Mouse (Mus musculus) MEL (cell line): ENCODE results near the gene Togaram2. TPM values are rescaled to one million over a fixed set of nuclear protein-coding genes. Genes with fewer than 3 reads are reported as not detected.

Experiments
- DNase-seq: peaks from one replicate; pipeline ENCODE4 v3.0.0; 2011; ENCODE audit warnings: low read depth, low spot score
- H3K27ac ChIP-seq: 2 replicates; pipeline ENCODE4 v1.5.1; 2012; ENCODE audit warnings: low read depth, mild to moderate bottlenecking, control low read depth, low read length, moderate library complexity; ENCODE audit not compliant: control insufficient read depth
- H3K27me3 ChIP-seq, 2 experiments: fragments of 150-350 bp in 1 of 2; sonication (generic) in 1 of 2; 2 replicates each; pipeline ENCODE4 v1.6.1; 2012; ENCODE audit warnings: low read length in 2 of 2, mild to moderate bottlenecking in 2 of 2, improper control_type of control experiment in 1 of 2, moderate library complexity in 1 of 2; ENCODE audit not compliant: insufficient read depth in 2 of 2, control insufficient read depth in 1 of 2
- H3K36me3 ChIP-seq, 2 experiments: 2 replicates each; pipeline ENCODE4 v1.6.1; 2012 to 2014; ENCODE audit warnings: low read length in 2 of 2, improper control_type of control experiment in 1 of 2, inconsistent platforms in 1 of 2, mild to moderate bottlenecking in 1 of 2; ENCODE audit not compliant: insufficient read depth in 2 of 2, control insufficient read depth in 1 of 2
- H3K4me1 ChIP-seq, 2 experiments: fragments of 150-350 bp in 1 of 2; sonication (generic) in 1 of 2; 2 replicates each; pipeline ENCODE4 v1.6.1; 2012; ENCODE audit warnings: low read length in 2 of 2, improper control_type of control experiment in 1 of 2, mild to moderate bottlenecking in 1 of 2; ENCODE audit not compliant: insufficient read depth in 2 of 2, control insufficient read depth in 1 of 2
- H3K4me3 ChIP-seq, 2 experiments: fragments of 150-350 bp in 1 of 2; sonication (generic) in 1 of 2; 2 replicates each; pipeline ENCODE4 v1.5.1; 2012; ENCODE audit warnings: low read depth in 2 of 2, low read length in 2 of 2, mild to moderate bottlenecking in 2 of 2, moderate library complexity in 2 of 2, control low read depth in 1 of 2, improper control_type of control experiment in 1 of 2; ENCODE audit not compliant: control insufficient read depth in 1 of 2, insufficient read depth in 1 of 2
- H3K79me2 ChIP-seq: 2 replicates; pipeline ENCODE4 v1.6.1; 2012; ENCODE audit warnings: mild to moderate bottlenecking, low read length, moderate library complexity; ENCODE audit not compliant: control insufficient read depth, poor library complexity, insufficient read depth
- H3K9ac ChIP-seq: 2 replicates; pipeline ENCODE4 v1.6.1; 2012; ENCODE audit warnings: low read depth, mild to moderate bottlenecking, control low read depth, low read length, moderate library complexity; ENCODE audit not compliant: control insufficient read depth, poor library complexity, severe bottlenecking
- H3K9me3 ChIP-seq: fragments of 150-350 bp; sonication (generic); replicated peaks from 2 replicates; pipeline ENCODE4 v1.6.1; 2012; ENCODE audit warnings: mild to moderate bottlenecking, low read length, improper control_type of control experiment, moderate library complexity; ENCODE audit not compliant: insufficient read depth
- CHD2 ChIP-seq: IDR thresholded peaks from 2 replicates; pipeline ENCODE4 v1.6.1; 2011; ENCODE audit warnings: low read length, improper control_type of control experiment
- CTCF ChIP-seq, 3 experiments: IDR thresholded peaks in 2 of 3; conservative IDR thresholded peaks in 1 of 3; 2 replicates each; pipeline ENCODE4 v1.5.1; 2011 to 2012; ENCODE audit warnings: low read length in 3 of 3, low read depth in 2 of 3, mild to moderate bottlenecking in 2 of 3, improper control_type of control experiment in 1 of 3, inconsistent platforms in 1 of 3, mixed read lengths in 1 of 3, moderate library complexity in 1 of 3; ENCODE audit not compliant: control insufficient read depth in 1 of 3, insufficient read depth in 1 of 3, poor library complexity in 1 of 3, severe bottlenecking in 1 of 3
- E2F4 ChIP-seq: IDR thresholded peaks from 2 replicates; pipeline ENCODE4 v1.6.1; 2011; ENCODE audit warnings: low read depth, low read length, improper control_type of control experiment, borderline replicate concordance
- ELF1 ChIP-seq: IDR thresholded peaks from 2 replicates; pipeline ENCODE4 v1.6.1; 2014; ENCODE audit warnings: low read depth, mild to moderate bottlenecking, inconsistent platforms, low read length, improper control_type of control experiment, moderate library complexity
- EP300 ChIP-seq, 2 experiments: IDR thresholded peaks; 2 replicates each; pipeline ENCODE4 v1.6.1; 2011; ENCODE audit warnings: improper control_type of control experiment in 2 of 2, low read length in 2 of 2, low read depth in 1 of 2, mild to moderate bottlenecking in 1 of 2
- ETS1 ChIP-seq: IDR thresholded peaks from 2 replicates; pipeline ENCODE4 v1.6.1; 2012; ENCODE audit warnings: low read depth, mild to moderate bottlenecking, inconsistent platforms, low read length, improper control_type of control experiment, moderate library complexity
- GATA1 ChIP-seq: IDR thresholded peaks from 2 replicates; pipeline ENCODE4 v1.6.1; 2011; ENCODE audit warnings: low read depth, low read length, improper control_type of control experiment
- KAT2A ChIP-seq: conservative IDR thresholded peaks from 2 replicates; pipeline ENCODE4 v1.6.1; 2012; ENCODE audit warnings: low read depth, low read length, improper control_type of control experiment, inconsistent platforms
- MAFK ChIP-seq: IDR thresholded peaks from 2 replicates; pipeline ENCODE4 v1.6.1; 2011; ENCODE audit warnings: low read depth, mild to moderate bottlenecking, low read length, improper control_type of control experiment, borderline replicate concordance
- MAX ChIP-seq: IDR thresholded peaks from 2 replicates; pipeline ENCODE4 v1.6.1; 2011; ENCODE audit warnings: low read length, improper control_type of control experiment
- MAZ ChIP-seq: IDR thresholded peaks from 2 replicates; pipeline ENCODE4 v1.6.1; 2012; ENCODE audit warnings: low read depth, mild to moderate bottlenecking, inconsistent platforms, low read length, improper control_type of control experiment
- MEF2A ChIP-seq: IDR thresholded peaks from 2 replicates; pipeline ENCODE4 v1.6.1; 2014; ENCODE audit warnings: low read depth, mild to moderate bottlenecking, inconsistent platforms, low read length, improper control_type of control experiment; ENCODE audit not compliant: poor library complexity, insufficient replicate concordance, severe bottlenecking; ENCODE audit errors: extremely low read depth
- MXI1 ChIP-seq: IDR thresholded peaks from 2 replicates; pipeline ENCODE4 v1.6.1; 2011; ENCODE audit warnings: mild to moderate bottlenecking, low read depth, low read length, improper control_type of control experiment
- MYC ChIP-seq: IDR thresholded peaks from 2 replicates; pipeline ENCODE4 v1.6.1; 2011; ENCODE audit warnings: low read depth, mild to moderate bottlenecking, low read length, improper control_type of control experiment, moderate library complexity
- NELFE ChIP-seq: IDR thresholded peaks from 2 replicates; pipeline ENCODE4 v1.6.1; 2011; ENCODE audit warnings: low read depth, low read length, improper control_type of control experiment
- POLR2A ChIP-seq, 2 experiments: IDR thresholded peaks; 2 replicates each; pipeline ENCODE4 v1.6.1; 2011 to 2012; ENCODE audit warnings: low read length in 2 of 2, mild to moderate bottlenecking in 2 of 2, control low read depth in 1 of 2, improper control_type of control experiment in 1 of 2, low read depth in 1 of 2, moderate library complexity in 1 of 2; ENCODE audit not compliant: control insufficient read depth in 1 of 2, insufficient read depth in 1 of 2, poor library complexity in 1 of 2
- POLR2AphosphoS2 ChIP-seq: IDR thresholded peaks from 2 replicates; pipeline ENCODE4 v1.6.1; 2011; ENCODE audit warnings: low read length, improper control_type of control experiment
- POLR2AphosphoS5 ChIP-seq: IDR thresholded peaks from 2 replicates; pipeline ENCODE4 v1.6.1; 2012; ENCODE audit warnings: low read depth, borderline replicate concordance, mild to moderate bottlenecking, inconsistent platforms, low read length, moderate library complexity, mixed read lengths
- RAD21 ChIP-seq: IDR thresholded peaks from 2 replicates; pipeline ENCODE4 v1.6.1; 2011; ENCODE audit warnings: mild to moderate bottlenecking, low read depth, low read length, improper control_type of control experiment
- RCOR1 ChIP-seq: IDR thresholded peaks from 2 replicates; pipeline ENCODE4 v1.6.1; 2012; ENCODE audit warnings: low read depth, mild to moderate bottlenecking, inconsistent platforms, low read length, improper control_type of control experiment
- SMC3 ChIP-seq: IDR thresholded peaks from 2 replicates; pipeline ENCODE4 v1.6.1; 2011; ENCODE audit warnings: low read depth, low read length, improper control_type of control experiment
- UBTF ChIP-seq: IDR thresholded peaks from 2 replicates; pipeline ENCODE4 v1.6.1; 2012; ENCODE audit warnings: low read depth, mild to moderate bottlenecking, inconsistent platforms, low read length, improper control_type of control experiment, moderate library complexity, borderline replicate concordance; ENCODE audit not compliant: insufficient read depth
- USF1 ChIP-seq: IDR thresholded peaks from 2 replicates; pipeline ENCODE4 v1.6.1; 2014; ENCODE audit warnings: low read depth, mild to moderate bottlenecking, inconsistent platforms, low read length, improper control_type of control experiment, moderate library complexity
- USF2 ChIP-seq, 2 experiments: IDR thresholded peaks; 2 replicates each; pipeline ENCODE4 v1.6.1; 2011 to 2012; ENCODE audit warnings: improper control_type of control experiment in 2 of 2, low read length in 2 of 2, borderline replicate concordance in 1 of 2, inconsistent platforms in 1 of 2, low read depth in 1 of 2, mild to moderate bottlenecking in 1 of 2; ENCODE audit not compliant: insufficient read depth in 1 of 2
- ZKSCAN1 ChIP-seq: IDR thresholded peaks from 2 replicates; pipeline ENCODE4 v1.6.1; 2012; ENCODE audit warnings: low read depth, mild to moderate bottlenecking, inconsistent platforms, low read length, improper control_type of control experiment, moderate library complexity
- ZMIZ1 ChIP-seq: IDR thresholded peaks from 2 replicates; pipeline ENCODE4 v1.6.1; 2012; ENCODE audit warnings: low read depth, mild to moderate bottlenecking, inconsistent platforms, low read length, improper control_type of control experiment, moderate library complexity
- ZNF384 ChIP-seq: IDR thresholded peaks from 2 replicates; pipeline ENCODE4 v1.6.1; 2012; ENCODE audit warnings: low read depth, mild to moderate bottlenecking, inconsistent platforms, low read length, improper control_type of control experiment
- polyA plus RNA-seq, 2 experiments: library from polyadenylated mRNA; stranded (reverse) in 1 of 2; unstranded in 1 of 2; fragments of >175 nt in 1 of 2; fragments of >200 nt in 1 of 2; gene quantifications; 2 replicates each; pipeline versions ENCODE4 v1.2.1 to v1.2.4; 2012; ENCODE audit warnings: low replicate concordance in 2 of 2, low read depth in 1 of 2; ENCODE audit not compliant: insufficient read length in 2 of 2, insufficient read depth in 1 of 2, missing spikeins in 1 of 2
- total RNA-seq: library from RNA; depleted of rRNA; stranded (reverse); fragments of 300-350 nt; gene quantifications from 2 replicates; pipeline ENCODE4 v1.2.3, GENCODE M21; 2012; rRNA removed

Togaram2 gene
- total RNA-seq (not detected in 2 replicates), polyA plus RNA-seq (not detected)

DNA sequence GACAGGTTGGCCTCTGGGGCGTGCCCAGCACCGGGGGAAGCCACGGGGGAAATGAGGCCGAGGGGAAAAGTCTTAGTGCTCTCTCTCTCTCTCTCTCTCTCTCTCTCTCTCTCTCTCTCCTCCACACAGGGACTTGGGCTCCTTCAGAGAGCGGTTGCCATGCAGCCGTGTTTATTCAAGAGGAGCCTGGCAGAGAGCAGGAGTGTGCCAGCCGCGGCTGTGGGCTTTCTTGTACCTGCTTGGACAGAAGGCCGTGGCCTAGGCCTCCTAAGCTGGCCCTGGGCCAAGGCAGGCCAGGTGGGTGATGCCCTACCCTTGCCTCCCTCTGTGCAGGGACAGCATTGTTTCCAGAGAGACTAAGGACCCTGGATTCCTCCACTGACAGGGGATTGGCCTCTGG, at the start of gene Togaram2:
Gene Togaram2 (plus strand): TSS at position 170 of the 400 bp plus-strand sequence.
- no peaks in the 10 kb centered on the region for H3K27me3 ChIP-seq
- no peaks in the 10 kb centered on the region; a peak in 1 of 4 replicates for H3K4me1 ChIP-seq
- TF ChIP-seq MAFK = no peak
- TF ChIP-seq ZNF384 = no peak
- TF ChIP-seq ELF1 = no peak
- TF ChIP-seq UBTF = no peak
- no peak for TF ChIP-seq SMC3
- no peak for TF ChIP-seq MXI1
- TF ChIP-seq NELFE = no peak
- no peak for TF ChIP-seq POLR2AphosphoS5
- TF ChIP-seq MEF2A = no peak
- no peak for TF ChIP-seq MAX
- no peak for TF ChIP-seq MYC
- TF ChIP-seq ZMIZ1 = no peak
- TF ChIP-seq, all 39 proteins: peak for 0
- peak within 1 kb of the TSS in 1 of 2 experiments; percentile 43; a peak in 2 of 4 replicates for H3K4me3 ChIP-seq
- no peak within 1 kb of the TSS for H3K9ac ChIP-seq
- no peaks in the 10 kb centered on the region for H3K79me2 ChIP-seq
- DNase-seq = no peak
- H3K9me3 ChIP-seq = no peaks in the 10 kb centered on the region
- no peak within 1 kb of the TSS for H3K27ac ChIP-seq
- no peaks in the 10 kb centered on the region for H3K36me3 ChIP-seq

DNA sequence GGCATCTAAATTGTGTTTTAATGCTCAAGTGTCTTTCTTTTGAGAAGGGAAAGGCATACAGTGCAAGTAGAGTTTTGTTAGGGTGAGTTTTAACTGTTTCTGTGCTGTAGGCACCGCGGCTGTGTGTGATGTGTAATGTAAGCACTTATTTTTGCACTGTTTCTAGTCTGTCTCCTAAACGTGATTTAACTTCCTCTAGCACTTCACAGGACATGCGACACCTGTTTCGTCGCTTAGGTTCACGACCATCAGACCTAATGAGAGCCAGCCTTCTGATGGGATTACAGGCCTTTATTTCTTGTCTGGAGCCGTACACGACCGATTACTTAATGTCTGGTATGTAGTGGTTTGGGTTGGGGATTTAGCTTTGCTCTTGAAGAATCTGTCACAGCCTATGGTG, 41.3 kb upstream of the Togaram2 start:
- Histone ChIP-seq H3K36me3 (peaks cover 0 to 57% of the 10 kb centered on the region in 2 experiments; a peak in 2 of 4 replicates), H3K27ac (no peak overlapping the region), H3K4me1 (no peaks in the 10 kb centered on the region), H3K4me3 (no peak overlapping the region), H3K27me3 (no peaks in the 10 kb centered on the region), H3K9ac (no peak overlapping the region), H3K9me3 (no peaks in the 10 kb centered on the region), H3K79me2 (peaks cover 19% of the 10 kb centered on the region)
- no peak for DNase-seq
- no peak for TF ChIP-seq SMC3
- no peak for TF ChIP-seq CHD2
- TF ChIP-seq EP300 (IDR thresholded peaks at IDR 0.05; ENCODE audit: low read depth in 1 of 2, low read length in 2 of 2) = no peak
- TF ChIP-seq RAD21 = no peak
- no peak for TF ChIP-seq GATA1
- TF ChIP-seq ETS1 = no peak
- no peak for TF ChIP-seq MYC
- TF ChIP-seq ELF1 = no peak
- no peak for TF ChIP-seq KAT2A
- TF ChIP-seq POLR2A (IDR thresholded peaks at IDR 0.05; ENCODE audit: control insufficient read depth in 1 of 2, insufficient read depth in 1 of 2, low read depth in 1 of 2, low read length in 2 of 2, poor library complexity in 1 of 2) = no peak
- no peak for TF ChIP-seq USF2 (IDR thresholded peaks at IDR 0.05; ENCODE audit: borderline replicate concordance in 1 of 2, insufficient read depth in 1 of 2, low read depth in 1 of 2, low read length in 2 of 2)
- TF ChIP-seq POLR2AphosphoS2 = no peak
- no peak for TF ChIP-seq RCOR1
- no peak for TF ChIP-seq E2F4
- TF ChIP-seq USF1 = no peak
- TF ChIP-seq MAZ = no peak
- no peak for TF ChIP-seq MEF2A
- TF ChIP-seq ZMIZ1 = no peak
- TF ChIP-seq CTCF (IDR thresholded peaks at IDR 0.05 in 2 of 3, conservative IDR thresholded peaks at IDR 0.05 in 1 of 3; ENCODE audit: control insufficient read depth in 1 of 3, insufficient read depth in 1 of 3, low read depth in 2 of 3, low read length in 3 of 3, poor library complexity in 1 of 3, severe bottlenecking in 1 of 3) = no peak
- no peak for TF ChIP-seq ZKSCAN1
